Mouse (Mus musculus): ENCODE data around the gene Smad9. TPM values are rescaled to one million over a fixed set of nuclear protein-coding genes. Genes with fewer than 3 reads are reported as not detected.

Gene Smad9
- 1.1 and 1.3 TPM in 2 replicates for polyA plus RNA-seq (2012; rRNA removed)

DNA sequence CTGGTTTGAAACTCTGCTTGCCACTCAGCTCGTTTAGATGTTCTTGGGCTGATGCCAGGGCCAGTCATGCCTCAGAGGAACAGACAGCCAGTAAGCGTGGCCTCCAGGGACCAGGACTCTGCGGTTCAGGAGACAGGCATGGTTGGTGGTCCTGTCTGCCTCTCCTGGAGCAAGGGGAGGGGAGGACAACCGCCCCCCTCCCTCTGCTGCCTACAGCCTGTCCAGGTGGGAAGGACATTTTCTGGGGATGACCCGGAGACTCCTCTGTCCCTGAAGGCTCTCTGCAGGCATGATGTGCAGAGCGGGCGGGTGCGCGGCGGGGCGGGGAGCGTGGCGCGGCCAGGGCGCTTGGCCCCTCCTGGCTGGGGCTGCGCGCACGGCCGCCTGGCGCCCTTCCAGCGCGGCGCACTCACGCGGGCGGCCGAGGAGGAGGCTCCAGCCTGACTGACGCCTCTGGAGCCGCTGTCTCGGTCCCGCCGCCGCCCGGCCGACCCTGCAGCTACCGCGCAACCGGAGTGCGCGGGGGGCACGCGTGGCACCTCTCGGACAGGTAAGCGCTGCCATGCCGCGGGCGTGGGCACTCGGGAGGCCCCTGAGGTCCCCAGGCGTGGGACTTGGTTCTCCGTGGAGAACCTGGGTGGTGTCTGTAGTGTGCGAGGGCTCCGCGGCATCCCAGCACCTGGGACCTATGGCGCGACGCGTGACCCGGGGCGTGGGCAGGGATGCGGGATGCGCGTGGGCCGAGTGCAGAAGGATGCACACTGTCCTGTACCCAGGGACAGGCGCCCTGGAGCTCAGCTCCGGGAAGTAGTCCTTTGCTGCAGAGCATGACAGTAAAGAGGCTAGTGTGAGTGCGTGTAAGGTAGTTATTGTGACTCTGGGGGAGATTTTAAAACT lies at the start of gene Smad9:
Smad9 (plus strand) TSS at position 438 of the 897 bp plus-strand sequence.
- no peaks in the 10 kb centered on the region for H3K27me3 ChIP-seq (replicated peaks; ENCODE audit: control insufficient read depth, insufficient read depth, low read length)
- 1% methylated on average over 63 of the region's 66 CpGs for WGBS
- no peaks in the 10 kb centered on the region for H3K36me3 ChIP-seq (ENCODE audit: control insufficient read depth, insufficient read depth, low read length)
- TF ChIP-seq CTCF (conservative IDR thresholded peaks at IDR 0.05; ENCODE audit: insufficient read depth, insufficient read length, low read depth, low read length) (no peak), POLR2A (IDR thresholded peaks at IDR 0.05; ENCODE audit: low read depth, low read length) (no peak)
- peak within 1 kb of the TSS; percentile 70 for H3K4me3 ChIP-seq (ENCODE audit: insufficient read depth, low read depth, low read length)
- no peaks in the 10 kb centered on the region for H3K4me1 ChIP-seq (ENCODE audit: control insufficient read depth, insufficient read depth, low read length)
- H3K27ac ChIP-seq (ENCODE audit: insufficient read depth, low read depth, low read length): no peak within 1 kb of the TSS
- DNase-seq: peak; percentile 69

DNA sequence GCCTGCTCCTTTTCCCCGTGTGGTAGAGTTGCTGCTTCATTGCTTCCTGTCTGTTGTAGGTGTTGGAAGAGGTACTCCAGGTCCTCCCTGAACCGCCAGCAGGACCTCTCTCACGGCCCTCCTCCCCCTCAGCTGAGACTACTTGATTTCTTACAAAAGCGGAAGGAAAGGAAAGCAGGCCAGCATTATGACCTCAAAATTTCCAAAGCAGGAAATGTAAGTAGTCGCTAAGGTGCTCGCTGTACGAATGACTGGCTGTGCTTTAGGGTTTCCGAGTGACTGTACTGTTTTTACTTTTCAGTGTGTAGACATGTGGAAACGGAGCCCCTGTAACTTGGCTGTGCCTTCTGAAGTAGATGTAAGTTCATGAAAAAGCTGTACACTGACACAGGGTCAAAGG lies 46.4 kb upstream of the Smad9 start:
- Histone ChIP-seq H3K36me3 (ENCODE audit: control insufficient read depth, insufficient read depth, low read length) (peaks cover 14% of the 10 kb centered on the region), H3K27me3 (replicated peaks; ENCODE audit: control insufficient read depth, insufficient read depth, low read length) (no peaks in the 10 kb centered on the region), H3K4me3 (ENCODE audit: insufficient read depth, low read depth, low read length) (no peak overlapping the region), H3K4me1 (ENCODE audit: control insufficient read depth, insufficient read depth, low read length) (no peaks in the 10 kb centered on the region), H3K27ac (ENCODE audit: insufficient read depth, low read depth, low read length) (no peak overlapping the region)
- peak; percentile 23 for DNase-seq
- TF ChIP-seq POLR2A (IDR thresholded peaks at IDR 0.05; ENCODE audit: low read depth, low read length): no peak
- no peak for TF ChIP-seq CTCF (conservative IDR thresholded peaks at IDR 0.05; ENCODE audit: insufficient read depth, insufficient read length, low read depth, low read length)
- 70% methylated on average over 9 of the region's 9 CpGs for WGBS

- TF ChIP-seq CTCF (conservative IDR thresholded peaks at IDR 0.05; ENCODE audit: insufficient read depth, insufficient read length, low read depth, low read length) (no peak), POLR2A (IDR thresholded peaks at IDR 0.05; ENCODE audit: low read depth, low read length) (no peak)
- WGBS: 85% methylated on average over 6 of the region's 6 CpGs
- no peaks in the 10 kb centered on the region for H3K4me1 ChIP-seq (ENCODE audit: control insufficient read depth, insufficient read depth, low read length)
- no peak within 1 kb of the TSS for H3K27ac ChIP-seq (ENCODE audit: insufficient read depth, low read depth, low read length)
- no peak for DNase-seq
- peaks cover 13% of the 10 kb centered on the region for H3K36me3 ChIP-seq (ENCODE audit: control insufficient read depth, insufficient read depth, low read length)
- H3K27me3 ChIP-seq (replicated peaks; ENCODE audit: control insufficient read depth, insufficient read depth, low read length): no peaks in the 10 kb centered on the region
- no peak within 1 kb of the TSS for H3K4me3 ChIP-seq (ENCODE audit: insufficient read depth, low read depth, low read length)
These were observed 41.1 kb upstream of the Smad9 start, which contains the start of gene Gm21958 for GRCm38 (mm10) chr3:54714253-54714652. Gene Gm21958, minus strand, starts transcription at chr3:54714353.

DNA sequence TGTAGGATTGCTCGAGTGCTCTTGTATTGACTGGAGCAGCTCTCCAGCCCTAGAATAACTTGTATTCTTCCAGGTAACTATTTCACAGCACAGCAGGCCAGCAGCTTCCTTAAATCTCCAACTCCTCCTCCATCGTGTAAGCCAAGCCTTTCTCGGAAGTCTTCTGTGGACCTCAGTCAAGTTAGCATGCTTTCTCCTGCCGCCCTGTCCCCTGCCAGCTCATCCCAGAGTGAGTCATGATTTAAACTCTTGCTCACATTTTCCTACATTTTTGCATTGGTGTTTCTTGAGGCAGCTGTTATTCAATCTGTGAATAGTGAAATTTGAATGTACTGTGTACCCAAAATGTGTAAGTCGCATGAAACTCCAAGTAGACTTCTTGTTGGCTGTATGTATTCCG lies 39.9 kb upstream of the Smad9 start:
- no peak for DNase-seq
- no peaks in the 10 kb centered on the region for H3K4me1 ChIP-seq (ENCODE audit: control insufficient read depth, insufficient read depth, low read length)
- H3K27ac ChIP-seq (ENCODE audit: insufficient read depth, low read depth, low read length): no peak overlapping the region
- peaks cover 10% of the 10 kb centered on the region for H3K36me3 ChIP-seq (ENCODE audit: control insufficient read depth, insufficient read depth, low read length)
- H3K27me3 ChIP-seq (replicated peaks; ENCODE audit: control insufficient read depth, insufficient read depth, low read length): no peaks in the 10 kb centered on the region
- TF ChIP-seq POLR2A (IDR thresholded peaks at IDR 0.05; ENCODE audit: low read depth, low read length) (no peak), CTCF (conservative IDR thresholded peaks at IDR 0.05; ENCODE audit: insufficient read depth, insufficient read length, low read depth, low read length) (no peak)
- 92% methylated on average over 6 of the region's 6 CpGs for WGBS
- no peak overlapping the region for H3K4me3 ChIP-seq (ENCODE audit: insufficient read depth, low read depth, low read length)

DNA sequence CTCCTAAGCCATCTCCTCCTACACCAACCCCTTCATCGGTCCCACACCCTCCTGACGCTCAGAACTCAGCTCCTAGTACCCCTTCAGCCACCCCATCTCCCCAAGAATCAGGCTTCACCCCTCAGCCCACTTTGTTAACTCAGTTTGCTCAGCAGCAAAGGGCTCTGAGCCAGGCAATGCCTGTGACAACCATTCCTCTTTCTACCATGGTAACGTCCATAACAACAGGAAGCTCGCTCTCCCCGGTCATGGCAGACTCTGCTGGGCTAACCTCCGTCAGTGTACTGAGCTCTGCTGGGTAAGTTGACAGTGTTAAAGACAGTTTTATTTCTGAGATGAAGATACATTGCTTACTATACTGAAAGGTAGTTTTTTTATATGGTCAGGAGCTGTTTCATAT lies 38.0 kb upstream of the Smad9 start:
- no peak overlapping the region for H3K4me3 ChIP-seq (ENCODE audit: insufficient read depth, low read depth, low read length)
- TF ChIP-seq POLR2A (IDR thresholded peaks at IDR 0.05; ENCODE audit: low read depth, low read length) (no peak), CTCF (conservative IDR thresholded peaks at IDR 0.05; ENCODE audit: insufficient read depth, insufficient read length, low read depth, low read length) (no peak)
- WGBS: 84% methylated on average over 6 of the region's 6 CpGs
- no peak overlapping the region for H3K27ac ChIP-seq (ENCODE audit: insufficient read depth, low read depth, low read length)
- H3K27me3 ChIP-seq (replicated peaks; ENCODE audit: control insufficient read depth, insufficient read depth, low read length): no peaks in the 10 kb centered on the region
- DNase-seq: no peak
- H3K4me1 ChIP-seq (ENCODE audit: control insufficient read depth, insufficient read depth, low read length): no peaks in the 10 kb centered on the region
- H3K36me3 ChIP-seq (ENCODE audit: control insufficient read depth, insufficient read depth, low read length): peaks cover 10% of the 10 kb centered on the region

GRCm38 (mm10) chr3:54718947-54719346 lies 36.4 kb upstream of the Smad9 start:
- TF ChIP-seq CTCF (conservative IDR thresholded peaks at IDR 0.05; ENCODE audit: insufficient read depth, insufficient read length, low read depth, low read length) (no peak), POLR2A (IDR thresholded peaks at IDR 0.05; ENCODE audit: low read depth, low read length) (no peak)
- DNase-seq: no peak
- Histone ChIP-seq H3K27me3 (replicated peaks; ENCODE audit: control insufficient read depth, insufficient read depth, low read length) (no peaks in the 10 kb centered on the region), H3K4me1 (ENCODE audit: control insufficient read depth, insufficient read depth, low read length) (no peaks in the 10 kb centered on the region), H3K27ac (ENCODE audit: insufficient read depth, low read depth, low read length) (no peak overlapping the region), H3K36me3 (ENCODE audit: control insufficient read depth, insufficient read depth, low read length) (peaks cover 10% of the 10 kb centered on the region; the same call in 1 of the 2 replicates), H3K4me3 (ENCODE audit: insufficient read depth, low read depth, low read length) (no peak overlapping the region)
- WGBS: 68% methylated on average over 3 of the region's 3 CpGs

GRCm38 (mm10) chr3:54723741-54724500 lies 31.5 kb upstream of the Smad9 start:
- no peak overlapping the region for H3K4me3 ChIP-seq (ENCODE audit: insufficient read depth, low read depth, low read length)
- no peaks in the 10 kb centered on the region for H3K4me1 ChIP-seq (ENCODE audit: control insufficient read depth, insufficient read depth, low read length)
- TF ChIP-seq POLR2A (IDR thresholded peaks at IDR 0.05; ENCODE audit: low read depth, low read length) (no peak), CTCF (conservative IDR thresholded peaks at IDR 0.05; ENCODE audit: insufficient read depth, insufficient read length, low read depth, low read length) (no peak)
- peaks cover 3% of the 10 kb centered on the region for H3K36me3 ChIP-seq (ENCODE audit: control insufficient read depth, insufficient read depth, low read length)
- DNase-seq: peak; percentile 23
- WGBS: 84% methylated on average over 10 of the region's 10 CpGs
- no peak overlapping the region for H3K27ac ChIP-seq (ENCODE audit: insufficient read depth, low read depth, low read length)
- no peaks in the 10 kb centered on the region for H3K27me3 ChIP-seq (replicated peaks; ENCODE audit: control insufficient read depth, insufficient read depth, low read length)

All from kidney, adult 2 months (tissue).